Mouse (Mus musculus) C2C12 (cell line): ENCODE measurements at regions not wholly inside any gene's neighbourhood (a gene's known extent, or its start where the extent isn't known, plus 50 kb on each side); places are given as distances from the start of the nearest gene placed in this dataset.

ENCODE experiments used
- CTCF ChIP-seq: IDR thresholded peaks from one replicate; pipeline ENCODE4 v1.5.1; 2011; ENCODE audit not compliant: control insufficient read depth, insufficient read depth, insufficient read length
- MYOD1 ChIP-seq: IDR thresholded peaks from one replicate; pipeline ENCODE4 v1.6.1; 2011; ENCODE audit warnings: low read depth; ENCODE audit not compliant: control insufficient read depth, insufficient read length

DNA sequence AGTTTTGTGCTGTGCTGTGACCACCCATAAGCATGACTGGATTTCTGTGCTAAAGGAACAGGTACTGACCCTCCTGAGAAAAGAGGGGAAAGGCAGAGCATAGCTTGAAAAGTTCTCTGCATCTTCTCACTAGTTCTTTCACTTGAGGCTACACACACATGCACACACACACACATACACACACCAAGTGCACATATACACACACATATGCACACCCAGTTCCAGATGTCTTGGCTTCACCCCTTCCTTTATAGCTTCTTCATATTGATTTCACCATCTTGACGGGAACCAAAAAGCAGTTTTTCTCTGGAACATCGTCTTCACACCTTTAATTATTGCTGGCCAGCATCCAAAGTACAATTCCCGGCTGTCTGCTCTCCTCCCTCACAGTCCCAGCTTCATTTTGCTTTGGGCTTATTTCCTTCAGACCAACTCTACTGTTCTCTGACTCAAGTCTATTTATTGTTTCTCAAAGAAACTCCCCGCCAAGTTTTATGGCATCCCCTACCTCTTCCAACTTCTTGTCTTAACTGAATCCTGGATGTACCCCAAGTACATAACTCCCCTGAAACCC is 160.2 kb upstream of the Ptgfr start:
- TF ChIP-seq CTCF: no peak
- TF ChIP-seq MYOD1: no peak
